Mouse (Mus musculus) testis, adult 10 weeks (tissue): ENCODE results near the gene Cish. TPM values are rescaled to one million over a fixed set of nuclear protein-coding genes. Genes with fewer than 3 reads are reported as not detected.

Experiments
- polyA plus RNA-seq: library from polyadenylated mRNA; stranded (reverse); fragments of 350-450 nt; fragmentation: Illumina TruSeq; extraction: RNeasy Lipid Tissue Mini Kit (QIAGEN cat#74804); gene quantifications from one replicate; pipeline ENCODE4 v1.2.3, GENCODE M21; 2014; ENCODE audit warnings: low read depth, low replicate concordance

Cish gene
- 0.15 TPM for polyA plus RNA-seq

GRCm38 (mm10) chr9:107296016-107296040 lies at the start of gene Cish:
Gene Cish (plus strand): TSS chr9:107296026.

GRCm38 (mm10) chr9:107289211-107290076 lies 6.4 kb upstream of the Cish start, which contains the start of gene Mapkapk3:
Gene Mapkapk3 (minus strand): TSS chr9:107289877.

GRCm38 (mm10) chr9:107338172-107338883 lies 42.5 kb downstream of the Cish start, which contains the start of gene Hemk1:
Gene Hemk1 (minus strand): TSS chr9:107338350.

GRCm38 (mm10) chr9:107340267-107340859 lies 44.5 kb downstream of the Cish start, which contains the start of gene 6430571L13Rik:
Gene 6430571L13Rik (plus strand): TSS chr9:107340602.

Other genes with a start within 250 kb of the Cish start
- gene Dock3, start 64.1 kb upstream of the Cish start, polyA plus RNA-seq, result 21.1 TPM
- gene Mapkapk3, start 6.1 kb upstream of the Cish start, polyA plus RNA-seq, result 1.5 TPM
- gene Hemk1, start 42.3 kb downstream of the Cish start, polyA plus RNA-seq, result 5.6 TPM
- 0.15 TPM for gene 6430571L13Rik, start 44.6 kb downstream of the Cish start, polyA plus RNA-seq
- gene Cacna2d2, start 103.6 kb downstream of the Cish start, polyA plus RNA-seq, result 0.48 TPM
- 0.27 TPM for gene Tmem115, start 237.9 kb downstream of the Cish start, polyA plus RNA-seq
- gene Cyb561d2, start 246.2 kb downstream of the Cish start, polyA plus RNA-seq, result 1.2 TPM
- gene Nprl2, start 246.2 kb downstream of the Cish start, polyA plus RNA-seq, result 2.4 TPM